Mouse (Mus musculus) heart, embryonic 13.5 days (tissue): ENCODE results near the gene Ttc7. TPM values are rescaled to one million over a fixed set of nuclear protein-coding genes. Genes with fewer than 3 reads are reported as not detected.

Source experiments
- ATAC-seq: fragments of 200-750 bp; cut with Nextera tagmentation; 2 replicates; pipeline ENCODE4 v1.8.0; 2017; ENCODE audit warnings: moderate TSS enrichment; ENCODE audit not compliant: insufficient number of reproducible peaks, low FRiP score, low TSS enrichment; ENCODE audit errors: extremely low read depth
- H3K27ac ChIP-seq: fragments of 300-500 bp; sonication (generic); replicated peaks from 2 replicates; pipeline ENCODE4 v1.5.1; 2015; ENCODE audit warnings: moderate library complexity, mild to moderate bottlenecking, inconsistent platforms
- H3K27me3 ChIP-seq: fragments of 300-500 bp; sonication (generic); replicated peaks from 2 replicates; pipeline ENCODE4 v1.6.1; 2015; ENCODE audit warnings: mild to moderate bottlenecking, inconsistent platforms
- H3K36me3 ChIP-seq: fragments of 300-500 bp; sonication (generic); 2 replicates; pipeline ENCODE4 v1.6.1; 2015; ENCODE audit warnings: mild to moderate bottlenecking, inconsistent platforms
- H3K4me1 ChIP-seq: fragments of 300-500 bp; sonication (generic); 2 replicates; pipeline ENCODE4 v1.6.1; 2015; ENCODE audit warnings: inconsistent platforms
- H3K4me2 ChIP-seq: fragments of 300-500 bp; sonication (generic); 2 replicates; pipeline ENCODE4 v1.6.1; 2015; ENCODE audit warnings: inconsistent platforms, mild to moderate bottlenecking, moderate library complexity
- H3K4me3 ChIP-seq: fragments of 300-500 bp; sonication (generic); 2 replicates; pipeline ENCODE4 v1.5.1; 2015; ENCODE audit warnings: moderate library complexity, mild to moderate bottlenecking, inconsistent platforms
- H3K9ac ChIP-seq: fragments of 300-500 bp; sonication (generic); 2 replicates; pipeline ENCODE4 v1.6.1; 2015; ENCODE audit warnings: inconsistent platforms, mild to moderate bottlenecking, moderate library complexity
- H3K9me3 ChIP-seq: fragments of 300-500 bp; sonication (generic); 2 replicates; pipeline ENCODE4 v1.6.1; 2016; ENCODE audit warnings: inconsistent platforms
- WGBS: fragments of 180-500 bp; shearing (Covaris S2); methylation state at CpG from one replicate; pipeline ENCODE4 v1.1.7; 2015; ENCODE audit warnings: mixed read lengths; 5-methylcytosine and 5-hydroxymethylcytosine counted together
- polyA plus RNA-seq: library from polyadenylated mRNA; unstranded; fragments of >200 nt; fragmentation: Nextera tagmentation; extraction: Ambion mirVana; gene quantifications from 2 replicates; pipeline ENCODE4 v1.2.1, GENCODE M21; 2015

Ttc7 gene
- polyA plus RNA-seq, 1 experiment from 2014 or later = 3.6 TPM

GRCm38 (mm10) chr17:87352898-87353225 is 70.2 kb downstream of the Ttc7 start:
- no peaks in the 10 kb centered on the region for H3K27me3 ChIP-seq
- H3K9ac ChIP-seq = no peak overlapping the region
- no peaks in the 10 kb centered on the region for H3K9me3 ChIP-seq
- no peaks in the 10 kb centered on the region for H3K36me3 ChIP-seq
- H3K4me2 ChIP-seq = no peak overlapping the region
- H3K27ac ChIP-seq = no peak overlapping the region
- 47% methylated on average over 1 of the region's 1 CpGs for WGBS
- H3K4me3 ChIP-seq = no peak overlapping the region
- H3K4me1 ChIP-seq = peaks cover 50% of the 10 kb centered on the region
- no peak for ATAC-seq

- Histone ChIP-seq H3K27me3 (no peaks in the 10 kb centered on the region), H3K9ac (no peak overlapping the region), H3K9me3 (no peaks in the 10 kb centered on the region), H3K36me3 (no peaks in the 10 kb centered on the region), H3K4me1 (peaks cover 43% of the 10 kb centered on the region), H3K27ac (no peak overlapping the region), H3K4me2 (no peak overlapping the region), H3K4me3 (no peak overlapping the region)
- WGBS = 81% methylated on average over 8 of the region's 8 CpGs
- no peak for ATAC-seq
Measured at GRCm38 (mm10) chr17:87353745-87354320, 71.1 kb downstream of the Ttc7 start.

GRCm38 (mm10) chr17:87355456-87355855 is 72.8 kb downstream of the Ttc7 start:
- H3K27me3 ChIP-seq = no peaks in the 10 kb centered on the region
- no peak overlapping the region for H3K9ac ChIP-seq
- no peaks in the 10 kb centered on the region for H3K9me3 ChIP-seq
- H3K36me3 ChIP-seq = no peaks in the 10 kb centered on the region
- H3K4me1 ChIP-seq = peaks cover 34% of the 10 kb centered on the region
- H3K4me2 ChIP-seq = no peak overlapping the region
- WGBS = 26% methylated on average over 8 of the region's 8 CpGs
- H3K27ac ChIP-seq = no peak overlapping the region
- H3K4me3 ChIP-seq = no peak overlapping the region
- ATAC-seq = no peak

GRCm38 (mm10) chr17:87356261-87356660 is 73.6 kb downstream of the Ttc7 start:
- no peak overlapping the region for H3K27ac ChIP-seq
- no peak overlapping the region for H3K4me3 ChIP-seq
- H3K36me3 ChIP-seq = no peaks in the 10 kb centered on the region
- peaks cover 26% of the 10 kb centered on the region for H3K4me1 ChIP-seq
- WGBS = 85% methylated on average over 5 of the region's 5 CpGs
- ATAC-seq = no peak
- no peak overlapping the region for H3K4me2 ChIP-seq
- H3K9ac ChIP-seq = no peak overlapping the region
- H3K9me3 ChIP-seq = no peaks in the 10 kb centered on the region
- H3K27me3 ChIP-seq = no peaks in the 10 kb centered on the region

- no peaks in the 10 kb centered on the region for H3K27me3 ChIP-seq
- H3K9ac ChIP-seq = no peak overlapping the region
- no peaks in the 10 kb centered on the region for H3K36me3 ChIP-seq
- WGBS = 80% methylated on average over 9 of the region's 9 CpGs
- no peak overlapping the region for H3K4me2 ChIP-seq
- no peak overlapping the region for H3K4me3 ChIP-seq
- H3K4me1 ChIP-seq = peaks cover 13% of the 10 kb centered on the region
- H3K27ac ChIP-seq = no peak overlapping the region
- no peak for ATAC-seq
- no peaks in the 10 kb centered on the region for H3K9me3 ChIP-seq
Measured at GRCm38 (mm10) chr17:87357506-87357905, 74.8 kb downstream of the Ttc7 start.

- no peak overlapping the region for H3K4me2 ChIP-seq
- no peaks in the 10 kb centered on the region for H3K27me3 ChIP-seq
- peaks cover 11% of the 10 kb centered on the region for H3K4me1 ChIP-seq
- WGBS = 49% methylated on average over 3 of the region's 3 CpGs
- no peak overlapping the region for H3K9ac ChIP-seq
- no peaks in the 10 kb centered on the region for H3K9me3 ChIP-seq
- no peak overlapping the region for H3K4me3 ChIP-seq
- no peak overlapping the region for H3K27ac ChIP-seq
- ATAC-seq = no peak
- H3K36me3 ChIP-seq = no peaks in the 10 kb centered on the region
Measured at GRCm38 (mm10) chr17:87361132-87361531, 78.4 kb downstream of the Ttc7 start.

GRCm38 (mm10) chr17:87364108-87364507 is 81.4 kb downstream of the Ttc7 start:
- H3K4me2 ChIP-seq = no peak overlapping the region
- no peak overlapping the region for H3K4me3 ChIP-seq
- H3K27ac ChIP-seq = no peak overlapping the region
- H3K4me1 ChIP-seq = peaks cover 40% of the 10 kb centered on the region
- WGBS = 82% methylated on average over 15 of the region's 15 CpGs
- ATAC-seq = no peak
- no peaks in the 10 kb centered on the region for H3K27me3 ChIP-seq
- H3K9me3 ChIP-seq = no peaks in the 10 kb centered on the region
- no peak overlapping the region for H3K9ac ChIP-seq
- H3K36me3 ChIP-seq = no peaks in the 10 kb centered on the region

GRCm38 (mm10) chr17:87365268-87365667 is 82.6 kb downstream of the Ttc7 start:
- Histone ChIP-seq H3K4me2 (no peak overlapping the region), H3K9ac (no peak overlapping the region), H3K4me3 (no peak overlapping the region), H3K27me3 (no peaks in the 10 kb centered on the region), H3K27ac (no peak overlapping the region), H3K36me3 (no peaks in the 10 kb centered on the region), H3K4me1 (peaks cover 48% of the 10 kb centered on the region), H3K9me3 (no peaks in the 10 kb centered on the region)
- no peak for ATAC-seq
- 45% methylated on average over 8 of the region's 8 CpGs for WGBS

- H3K4me2 ChIP-seq = no peak overlapping the region
- H3K4me3 ChIP-seq = no peak overlapping the region
- no peaks in the 10 kb centered on the region for H3K27me3 ChIP-seq
- no peak for ATAC-seq
- no peaks in the 10 kb centered on the region for H3K36me3 ChIP-seq
- H3K4me1 ChIP-seq = peaks cover 48% of the 10 kb centered on the region
- no peak overlapping the region for H3K9ac ChIP-seq
- WGBS = 35% methylated on average over 2 of the region's 2 CpGs
- H3K9me3 ChIP-seq = no peaks in the 10 kb centered on the region
- H3K27ac ChIP-seq = 0 out of 2 replicates have a peak overlapping the region, but pooled peaks have one; percentile 24
Measured at GRCm38 (mm10) chr17:87366520-87366919, 83.8 kb downstream of the Ttc7 start.

- H3K9ac ChIP-seq = peak overlapping the region; percentile 10; the same call in 1 of the 2 replicates
- H3K4me2 ChIP-seq = no peak overlapping the region
- WGBS = 22% methylated on average over 4 of the region's 4 CpGs
- H3K4me3 ChIP-seq = no peak overlapping the region
- no peaks in the 10 kb centered on the region for H3K9me3 ChIP-seq
- H3K27ac ChIP-seq = peak overlapping the region; percentile 24; the same call in 1 of the 2 replicates
- H3K4me1 ChIP-seq = peaks cover 48% of the 10 kb centered on the region
- H3K27me3 ChIP-seq = no peaks in the 10 kb centered on the region
- no peak for ATAC-seq
- no peaks in the 10 kb centered on the region for H3K36me3 ChIP-seq
Measured at GRCm38 (mm10) chr17:87367228-87367627, 84.5 kb downstream of the Ttc7 start.

- Histone ChIP-seq H3K27ac (peak overlapping the region; percentile 24), H3K4me1 (peaks cover 48% of the 10 kb centered on the region), H3K4me2 (no peak overlapping the region), H3K27me3 (no peaks in the 10 kb centered on the region), H3K9ac (no peak overlapping the region), H3K4me3 (no peak overlapping the region), H3K9me3 (no peaks in the 10 kb centered on the region), H3K36me3 (no peaks in the 10 kb centered on the region)
- no peak for ATAC-seq
- 33% methylated on average over 3 of the region's 3 CpGs for WGBS
Measured at GRCm38 (mm10) chr17:87367640-87368039, 85.0 kb downstream of the Ttc7 start.

GRCm38 (mm10) chr17:87368481-87368880 is 85.8 kb downstream of the Ttc7 start:
- no peak for ATAC-seq
- H3K36me3 ChIP-seq = no peaks in the 10 kb centered on the region
- no peaks in the 10 kb centered on the region for H3K27me3 ChIP-seq
- no peak overlapping the region for H3K9ac ChIP-seq
- peaks cover 48% of the 10 kb centered on the region for H3K4me1 ChIP-seq
- no peak overlapping the region for H3K4me3 ChIP-seq
- WGBS = 85% methylated on average over 10 of the region's 10 CpGs
- no peak overlapping the region for H3K4me2 ChIP-seq
- no peak overlapping the region; the same call in 1 of the 2 replicates for H3K27ac ChIP-seq
- no peaks in the 10 kb centered on the region for H3K9me3 ChIP-seq
